Mouse (Mus musculus): ENCODE measurements around the gene Furin.

- TF ChIP-seq CTCF (conservative IDR thresholded peaks at IDR 0.05 in 1 of 2, IDR thresholded peaks at IDR 0.05 in 1 of 2; ENCODE audit: low read depth in 2 of 2, low read length in 2 of 2) (peak in 1 of 2 experiments; percentile 15; a peak in 2 of 4 replicates), MEF2A (IDR thresholded peaks at IDR 0.05; ENCODE audit: borderline replicate concordance, low read depth, low read length) (no peak), IRF4 (IDR thresholded peaks at IDR 0.05; ENCODE audit: low read depth, low read length) (no peak), POLR2A (IDR thresholded peaks at IDR 0.05; ENCODE audit: low read depth, low read length) (no peak), ZNF384 (IDR thresholded peaks at IDR 0.05; ENCODE audit: low read depth, low read length) (peak; percentile 94), NRF1 (IDR thresholded peaks at IDR 0.05; ENCODE audit: low read depth, low read length) (no peak), CHD1 (IDR thresholded peaks at IDR 0.05; ENCODE audit: low read depth, low read length) (no peak), UBTF (IDR thresholded peaks at IDR 0.05; ENCODE audit: low read depth, low read length) (no peak), BHLHE40 (IDR thresholded peaks at IDR 0.05; ENCODE audit: low read depth, low read length) (peak; percentile 39; the same call in 1 of the 2 replicates), EP300 (IDR thresholded peaks at IDR 0.05; ENCODE audit: low read length) (no peak), TCF12 (IDR thresholded peaks at IDR 0.05; ENCODE audit: low read depth, low read length) (no peak), HCFC1 (IDR thresholded peaks at IDR 0.05; ENCODE audit: low read depth, low read length) (no peak), TBP (conservative IDR thresholded peaks at IDR 0.05; ENCODE audit: low read depth, low read length) (no peak)
Measured at GRCm38 (mm10) chr7:80446221-80446878, 41.1 kb upstream of the Furin start.
